Mouse (Mus musculus) heart, adult 2 months (tissue): Measurements from ENCODE around the gene Rprml.

ENCODE experiments used
- CTCF ChIP-seq: fragments of 200-600 bp; IDR thresholded peaks from 2 replicates; pipeline ENCODE4 v1.8.1; 2022; ENCODE audit warnings: antibody characterized with exemption, mild to moderate bottlenecking, moderate library complexity
- EP300 ChIP-seq: fragments of 200-500 bp; IDR thresholded peaks from 2 replicates; pipeline ENCODE4 v1.6.1; 2011; ENCODE audit warnings: low read depth, low read length, control low read depth; ENCODE audit not compliant: insufficient read depth
- POLR2A ChIP-seq: fragments of 200-500 bp; IDR thresholded peaks from 2 replicates; pipeline ENCODE4 v1.6.1; 2011; ENCODE audit warnings: mild to moderate bottlenecking, low read depth, low read length, control low read depth; ENCODE audit not compliant: insufficient read depth

DNA sequence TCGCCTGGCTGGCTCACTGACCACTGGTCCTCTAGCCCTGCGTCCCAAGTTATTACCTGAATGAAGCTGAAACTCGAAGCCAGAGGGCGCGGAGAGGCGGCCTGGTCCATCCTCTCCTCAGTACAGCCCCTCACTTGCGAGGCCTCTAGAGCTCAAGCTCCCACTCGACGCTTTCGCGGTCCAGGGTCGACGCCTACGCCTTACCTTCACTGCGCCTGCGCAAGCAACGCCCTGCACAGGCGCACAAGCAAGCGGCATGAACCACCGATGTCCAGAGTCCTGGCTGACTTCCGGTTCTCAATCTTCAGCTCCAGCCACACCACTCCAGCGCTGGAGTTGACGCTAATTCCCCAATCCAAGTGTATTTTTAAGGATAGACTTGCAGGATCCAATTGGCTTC, 21.9 kb upstream of the Rprml start:
- TF ChIP-seq CTCF, result no peak
- TF ChIP-seq POLR2A, result no peak
- TF ChIP-seq EP300, result no peak
